Mouse (Mus musculus) liver, embryonic 14 days (tissue): ENCODE measurements around the gene Gm4131. TPM values are rescaled to one million over a fixed set of nuclear protein-coding genes. Genes with fewer than 3 reads are reported as not detected.

Experiments
- polyA plus RNA-seq: library from polyadenylated mRNA; depleted of rRNA; stranded (reverse); fragments of >200 nt; gene quantifications from 2 replicates; pipeline ENCODE4 v1.2.3, GENCODE M21; 2012; rRNA removed

Gene Gm4131
- polyA plus RNA-seq = not detected in 2 replicates

GRCm38 (mm10) chr14:62566821-62567220 lies at the start of gene Gm4131:
Gene Gm4131, minus strand, starts transcription at chr14:62566921.

DNA sequence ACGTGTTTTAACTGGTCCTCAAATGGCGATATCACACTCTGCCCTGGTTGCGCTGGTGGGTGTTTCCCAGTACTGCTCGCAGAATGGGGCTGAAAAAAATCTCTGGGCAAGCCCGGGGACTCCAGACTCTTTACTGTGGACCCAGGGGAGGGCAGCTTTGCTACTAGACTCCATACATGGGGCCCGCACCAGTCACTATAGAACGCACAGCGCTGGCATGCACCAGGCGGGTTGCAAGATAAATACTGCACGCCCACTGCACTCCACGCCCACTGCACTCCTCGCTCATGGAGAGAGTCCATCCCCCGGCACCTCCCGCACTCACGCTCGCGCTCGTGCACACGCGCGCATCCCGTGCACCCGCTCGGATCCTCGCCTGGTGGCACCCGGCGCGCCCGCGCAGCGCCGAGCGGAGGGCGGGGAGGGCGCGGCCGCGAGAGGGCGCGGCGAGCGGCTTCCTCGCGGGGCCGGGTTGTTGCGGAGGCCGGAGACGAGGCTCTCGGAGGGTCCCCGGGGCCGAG lies 11.4 kb downstream of the Gm4131 start, which contains the start of gene Fam124a:
Fam124a (plus strand) TSS at position 429 of the 521 bp plus-strand sequence.

DNA sequence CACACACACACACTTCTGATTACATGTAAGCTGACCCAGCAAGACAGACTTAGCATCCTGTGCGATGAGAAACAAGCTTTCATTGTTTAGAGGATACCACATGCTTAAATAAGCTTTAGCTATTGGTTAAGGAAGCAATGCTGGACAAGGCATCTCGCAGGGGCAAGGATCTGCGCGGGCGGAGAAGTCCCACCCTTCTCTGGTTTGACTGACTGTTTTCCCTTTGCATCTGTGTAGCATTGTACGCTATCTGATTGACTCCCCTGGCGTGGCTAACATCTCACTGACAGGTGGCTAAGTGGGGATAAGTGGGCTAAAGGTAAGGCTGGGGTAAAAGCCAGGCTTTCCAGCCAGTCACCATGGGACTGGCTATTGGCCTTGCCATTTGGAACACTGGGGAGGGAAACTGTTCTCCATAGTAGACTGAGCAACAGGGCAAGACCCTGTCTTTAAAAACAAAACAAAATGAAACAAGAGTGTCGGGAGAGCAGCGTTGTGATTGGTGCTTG lies 110.4 kb downstream of the Gm4131 start, which contains the start of gene Gucy1b2:
Gucy1b2 (minus strand) TSS at position 51 of the 509 bp plus-strand sequence.

Other genes with a start within 250 kb of the Gm4131 start
- gene Gucy1b2, start 110.6 kb downstream of the Gm4131 start, polyA plus RNA-seq = 0.02 TPM in 1 of 2 replicates, not detected in the other
- gene Fam124a, start 11.2 kb downstream of the Gm4131 start, polyA plus RNA-seq = 1.8 and 2.6 TPM in 2 replicates
- not detected in 2 replicates for gene Serpine3, start 96.7 kb upstream of the Gm4131 start, polyA plus RNA-seq
- gene Ints6, start 194.2 kb upstream of the Gm4131 start, polyA plus RNA-seq = 8.3 and 11.9 TPM in 2 replicates